Mouse (Mus musculus) cerebellum, adult 2 months (tissue): ENCODE results near the gene Kdm2a.

Source experiments
- CTCF ChIP-seq: fragments of 200-500 bp; IDR thresholded peaks from 2 replicates; pipeline ENCODE4 v1.5.1; 2011; ENCODE audit warnings: low read depth, mild to moderate bottlenecking, control low read depth, low read length, moderate library complexity, borderline replicate concordance; ENCODE audit not compliant: insufficient read depth
- POLR2A ChIP-seq: fragments of 200-500 bp; IDR thresholded peaks from 2 replicates; pipeline ENCODE4 v1.6.1; 2011; ENCODE audit warnings: low read length, control low read depth, borderline replicate concordance; ENCODE audit not compliant: insufficient read depth

DNA sequence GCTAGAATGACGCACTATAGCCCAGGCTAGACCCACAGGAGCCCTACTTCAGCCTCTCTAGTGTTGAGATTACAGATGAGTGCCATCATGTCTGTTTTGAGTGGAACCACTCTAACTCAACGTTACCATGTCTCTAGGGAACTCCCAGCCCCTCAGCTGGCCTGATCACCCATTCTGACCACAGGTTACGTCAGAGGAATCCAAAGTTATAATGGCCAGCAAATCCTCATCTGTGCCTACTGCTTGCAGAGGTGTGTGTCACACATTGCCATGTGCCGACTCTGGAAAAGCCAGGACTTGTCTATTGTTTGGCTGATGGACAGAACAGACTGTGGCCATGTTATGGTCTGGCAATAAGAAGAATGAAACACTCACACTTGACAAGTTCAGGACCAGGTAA, 102.7 kb downstream of the Kdm2a start:
- TF ChIP-seq POLR2A, result no peak
- TF ChIP-seq CTCF, result no peak
